Mouse (Mus musculus) MEL-GATA-1-ER (cell line): ENCODE data around the gene Hoxa6.

Experiments used
- DNase-seq: peaks from one replicate; pipeline ENCODE4 v3.0.0-alpha.2; 2012; ENCODE audit warnings: low read depth; ENCODE audit errors: extremely low read depth

The Hoxa6 gene

DNA sequence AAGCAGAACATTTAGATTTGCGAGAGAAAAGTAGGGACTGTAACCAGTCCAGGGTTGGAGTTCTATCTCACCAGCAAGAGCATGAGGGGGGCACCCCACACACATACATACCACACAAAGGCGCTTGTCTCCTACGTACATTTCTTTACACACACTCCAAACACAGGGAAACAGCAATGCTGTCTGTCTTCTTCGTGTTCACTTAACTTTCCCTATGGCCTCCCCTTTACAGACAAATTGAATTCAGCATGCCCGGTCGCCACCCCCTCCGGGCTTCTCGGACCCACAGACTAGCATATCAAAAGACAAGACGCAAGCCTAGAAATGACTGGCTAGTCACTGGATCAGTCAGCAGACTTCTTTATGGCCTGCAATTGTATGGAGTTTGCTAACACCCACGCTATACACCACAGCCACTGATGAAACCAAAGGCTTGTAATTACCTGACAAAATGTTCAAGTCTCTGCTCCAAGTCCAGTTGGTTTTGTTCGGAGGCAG lies 28.3 kb downstream of the Hoxa6 start:
- DNase-seq = no peak

GRCm38 (mm10) chr6:52179690-52180089 lies 28.8 kb downstream of the Hoxa6 start:
- DNase-seq = no peak

- no peak for DNase-seq
These were observed 29.4 kb downstream of the Hoxa6 start for GRCm38 (mm10) chr6:52178918-52179665.

GRCm38 (mm10) chr6:52177806-52178205 lies 30.7 kb downstream of the Hoxa6 start:
- no peak for DNase-seq

- no peak for DNase-seq
These were observed 31.3 kb downstream of the Hoxa6 start, which contains the start of gene 5730596B20Rik for GRCm38 (mm10) chr6:52177061-52177735. TSS of gene 5730596B20Rik (plus strand) at chr6:52177498.

GRCm38 (mm10) chr6:52176391-52176790 lies 32.1 kb downstream of the Hoxa6 start:
- no peak for DNase-seq

- no peak for DNase-seq
These were observed 32.7 kb downstream of the Hoxa6 start for GRCm38 (mm10) chr6:52175864-52176263.

- no peak for DNase-seq
These were observed 33.4 kb downstream of the Hoxa6 start for GRCm38 (mm10) chr6:52174968-52175751.

DNA sequence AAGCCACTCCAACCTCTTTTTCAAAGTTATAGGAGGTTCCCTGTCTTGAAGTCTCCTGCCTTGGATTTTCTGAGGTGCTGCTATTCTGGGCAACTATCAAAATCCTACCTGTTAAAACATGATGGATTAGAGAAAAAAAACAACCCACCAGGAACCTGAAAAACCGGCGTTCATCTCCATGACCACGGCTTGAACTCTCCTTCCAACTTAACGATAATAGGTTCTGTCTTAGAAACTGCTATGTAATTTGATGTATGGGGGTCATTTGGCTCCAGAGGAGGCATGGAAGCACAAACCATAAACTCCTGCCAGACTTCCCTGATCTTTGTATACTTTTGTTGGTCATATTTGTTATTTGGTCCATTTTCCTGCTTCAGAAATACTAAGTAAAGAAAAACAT lies 34.9 kb downstream of the Hoxa6 start:
- no peak for DNase-seq

- no peak for DNase-seq
These were observed 36.0 kb downstream of the Hoxa6 start for GRCm38 (mm10) chr6:52172501-52172900.

GRCm38 (mm10) chr6:52171938-52172337 lies 36.6 kb downstream of the Hoxa6 start:
- DNase-seq = no peak

DNA sequence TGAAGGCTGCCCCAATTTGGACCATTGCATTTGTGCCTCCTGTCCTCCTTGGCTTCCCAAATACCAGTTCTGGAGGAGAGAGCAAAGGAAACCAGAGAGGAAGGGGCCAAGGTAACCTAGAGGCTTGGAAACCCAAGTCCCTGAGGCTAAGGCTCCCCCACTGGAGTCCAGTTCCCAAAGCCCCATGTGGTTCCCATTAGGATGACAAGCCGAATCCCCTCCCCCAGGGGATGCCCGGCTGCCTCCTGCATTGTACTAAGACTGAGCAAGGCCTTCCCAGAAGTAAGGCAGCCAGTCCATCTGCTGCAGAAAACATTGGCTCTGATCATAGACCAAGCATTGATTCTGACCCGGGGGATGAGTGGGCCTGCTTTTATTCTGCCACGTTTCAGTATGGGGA lies 37.2 kb downstream of the Hoxa6 start:
- no peak for DNase-seq

- DNase-seq = no peak
These were observed 37.7 kb downstream of the Hoxa6 start for GRCm38 (mm10) chr6:52170898-52171223.

DNA sequence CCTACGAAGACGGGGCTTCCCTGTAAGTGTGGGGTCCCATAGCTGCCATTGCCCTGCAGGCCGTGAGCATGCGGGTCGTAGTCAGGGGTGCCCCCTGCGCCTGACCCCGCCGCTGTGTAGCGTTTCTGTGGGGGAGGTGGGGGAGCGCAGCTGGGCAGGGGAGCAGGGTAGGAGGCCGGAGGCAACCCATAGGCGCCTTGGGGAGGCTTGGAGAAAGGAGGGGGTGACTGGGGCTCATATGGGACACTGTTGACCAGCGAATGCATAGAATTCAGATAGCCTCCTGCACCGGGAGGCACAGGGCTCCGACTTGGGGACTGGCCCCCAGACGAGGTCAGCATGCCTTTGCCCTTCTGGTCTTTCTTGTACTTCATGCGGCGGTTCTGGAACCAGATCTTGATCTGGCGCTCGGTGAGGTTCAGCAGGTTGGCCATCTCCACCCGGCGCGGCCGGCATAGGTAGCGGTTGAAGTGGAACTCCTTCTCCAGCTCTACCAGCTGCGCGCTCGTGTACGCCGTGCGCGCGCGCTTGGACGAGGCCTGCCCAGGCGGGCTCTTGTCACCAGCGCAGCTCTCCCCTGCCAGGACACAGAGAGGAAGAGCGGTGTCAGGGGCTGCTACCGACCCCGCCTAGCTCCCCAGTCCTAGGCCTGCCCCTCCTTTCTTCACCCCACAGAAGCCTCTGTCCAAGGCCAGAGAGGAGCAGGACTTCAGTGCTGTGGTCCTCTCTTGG lies 38.2 kb downstream of the Hoxa6 start:
- DNase-seq = no peak

- no peak for DNase-seq
These were observed 38.9 kb downstream of the Hoxa6 start for GRCm38 (mm10) chr6:52169499-52170165.

DNA sequence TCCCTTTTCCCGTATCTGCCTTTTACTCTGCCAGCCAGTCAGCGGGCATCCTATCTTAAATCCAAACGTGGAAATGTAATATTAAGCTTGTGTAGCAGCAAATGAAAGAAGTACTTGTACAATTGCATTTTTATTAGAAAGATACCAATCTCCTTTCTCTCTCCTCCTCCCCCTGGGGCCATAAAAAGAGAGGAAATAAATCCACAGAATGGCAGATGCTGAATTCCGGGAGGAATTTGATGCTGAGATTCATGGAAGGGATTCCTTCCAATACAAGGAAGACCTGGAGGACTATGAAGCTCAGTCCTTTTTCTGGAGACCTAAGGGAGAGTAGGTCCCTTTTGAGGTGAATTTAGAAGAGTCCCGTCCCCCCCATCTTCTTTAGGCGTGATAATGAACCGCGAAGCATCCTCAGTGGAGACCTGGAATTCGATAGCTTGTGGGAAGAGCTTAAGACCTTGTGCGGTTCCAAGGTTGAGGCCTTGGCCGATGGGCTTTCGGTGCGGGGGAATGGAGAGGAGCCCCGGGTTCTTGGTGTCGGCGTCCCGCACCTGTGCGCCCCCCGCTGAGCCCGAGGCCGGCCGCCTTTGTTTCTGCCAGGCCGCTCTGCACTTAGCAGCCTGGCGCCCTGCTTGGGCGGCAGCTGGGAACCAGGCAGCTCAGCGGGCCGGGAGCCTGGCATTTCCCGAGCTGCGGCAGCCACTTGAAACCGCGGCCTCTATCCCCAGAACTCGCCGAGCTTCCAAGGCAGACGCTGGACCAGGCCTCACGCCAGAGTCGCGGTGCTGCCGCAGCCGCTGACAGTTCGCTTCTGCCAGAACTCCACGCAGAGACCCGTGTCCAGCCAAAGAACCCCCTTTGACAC lies 40.1 kb downstream of the Hoxa6 start:
- DNase-seq = no peak

DNA sequence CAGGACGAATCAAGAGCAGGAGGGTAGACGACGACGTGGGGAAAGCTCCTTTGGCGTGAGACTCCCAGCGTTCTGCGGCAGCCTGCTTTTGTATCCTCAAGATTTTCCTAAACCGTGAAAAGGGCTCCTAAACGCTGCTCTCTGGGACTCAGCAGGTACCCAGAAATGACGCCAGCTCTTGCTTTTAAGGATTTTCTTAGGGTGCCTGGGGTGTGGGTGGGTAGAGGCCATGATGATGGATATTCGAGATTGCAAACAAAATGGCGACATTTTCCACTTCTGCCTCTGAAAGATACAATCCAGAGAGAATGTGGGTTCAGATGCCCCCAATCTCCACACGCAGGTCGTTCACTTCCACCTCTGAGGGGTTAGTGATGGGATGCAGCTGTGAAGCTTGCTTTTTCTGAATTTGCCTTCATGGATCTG lies 40.8 kb downstream of the Hoxa6 start:
- DNase-seq = no peak

GRCm38 (mm10) chr6:52167176-52167575 lies 41.3 kb downstream of the Hoxa6 start:
- no peak for DNase-seq

- no peak for DNase-seq
These were observed 42.0 kb downstream of the Hoxa6 start for GRCm38 (mm10) chr6:52166431-52167077.
